Mouse (Mus musculus) spleen, adult 2 months (tissue): Measurements from ENCODE around the gene Gstm4.
"Not testable (repeated sequence)": the region's sequence is repeated elsewhere in the genome, so short reads cannot be mapped to it uniquely, and the experiment has no call there.

Experiments
- CTCF ChIP-seq: fragments of 200-500 bp; IDR thresholded peaks from 2 replicates; pipeline ENCODE4 v1.5.1; 2011; ENCODE audit warnings: mild to moderate bottlenecking, inconsistent platforms; ENCODE audit not compliant: insufficient read depth, insufficient read length, insufficient replicate concordance; ENCODE audit errors: extremely low read depth
- POLR2A ChIP-seq: fragments of 200-500 bp; IDR thresholded peaks from 2 replicates; pipeline ENCODE4 v1.6.1; 2011; ENCODE audit warnings: low read depth, low read length, inconsistent platforms

- not testable (repeated sequence) for TF ChIP-seq CTCF, POLR2A
These were observed 48.7 kb downstream of the Gstm4 start for GRCm38 (mm10) chr3:107995974-107996373.
